Mouse (Mus musculus) kidney, postnatal 25 days (tissue): ENCODE measurements at regions not wholly inside any gene's neighbourhood (a gene's known extent, or its start where the extent isn't known, plus 50 kb on each side); places are given as distances from the start of the nearest gene placed in this dataset.

Source experiments
- DNase-seq, 2 experiments: peaks; one replicate each; pipeline ENCODE4 v3.0.0; 2021; ENCODE audit warnings: mixed read lengths in 2 of 2

DNA sequence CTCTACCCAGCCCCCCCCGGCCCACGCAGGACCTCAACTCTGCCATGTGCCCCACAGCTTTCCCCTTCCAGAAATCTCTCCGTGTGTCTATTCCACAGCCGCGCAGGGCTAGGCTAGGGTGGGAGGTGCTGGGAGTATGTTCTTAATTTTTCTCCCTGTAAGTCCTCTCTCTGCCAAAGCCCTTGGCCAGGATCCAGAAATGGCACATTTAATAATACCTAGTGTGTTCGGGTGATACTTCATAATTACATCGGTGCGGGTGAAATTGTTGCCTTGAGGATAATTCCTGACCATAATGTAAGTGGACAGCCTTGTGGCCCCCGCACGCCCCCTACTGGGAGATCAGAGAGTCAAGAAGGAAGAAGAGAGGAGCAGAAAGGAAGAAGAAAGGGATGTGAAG is 1093.5 kb downstream of the Mrps31 start:
- peak; percentile 63 to 78 for DNase-seq

- DNase-seq: no peak
Observed at GRCm38 (mm10) chr8:23505216-23505615, 1094.1 kb downstream of the Mrps31 start.

GRCm38 (mm10) chr8:23505966-23506365 is 1094.8 kb downstream of the Mrps31 start:
- no peak for DNase-seq

GRCm38 (mm10) chr8:23507661-23508060 is 1096.5 kb downstream of the Mrps31 start:
- DNase-seq: no peak

GRCm38 (mm10) chr8:23510076-23510475 is 1098.9 kb downstream of the Mrps31 start:
- no peak for DNase-seq

DNA sequence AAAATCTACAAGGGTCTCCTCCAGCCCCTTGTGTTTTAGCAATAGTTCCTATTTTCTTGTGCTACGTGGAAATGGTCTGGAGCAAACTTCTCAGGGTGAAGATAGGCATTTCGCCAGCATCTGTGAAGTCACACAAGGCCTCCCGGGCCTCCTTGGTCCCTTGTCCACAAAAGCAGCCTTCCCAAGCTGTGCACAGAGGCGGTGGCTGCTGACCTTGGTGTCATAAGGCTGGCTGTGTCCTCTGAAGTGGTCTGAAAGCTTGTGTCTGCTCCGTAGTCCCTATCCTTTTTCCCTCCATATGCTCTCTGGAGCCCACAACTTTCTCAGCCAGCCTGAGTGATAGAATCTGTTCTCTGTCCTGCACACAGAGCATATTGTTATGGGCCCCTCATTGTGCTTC is 1099.4 kb downstream of the Mrps31 start:
- DNase-seq: no peak

GRCm38 (mm10) chr8:23511264-23511663 is 1100.1 kb downstream of the Mrps31 start:
- DNase-seq: no peak

DNA sequence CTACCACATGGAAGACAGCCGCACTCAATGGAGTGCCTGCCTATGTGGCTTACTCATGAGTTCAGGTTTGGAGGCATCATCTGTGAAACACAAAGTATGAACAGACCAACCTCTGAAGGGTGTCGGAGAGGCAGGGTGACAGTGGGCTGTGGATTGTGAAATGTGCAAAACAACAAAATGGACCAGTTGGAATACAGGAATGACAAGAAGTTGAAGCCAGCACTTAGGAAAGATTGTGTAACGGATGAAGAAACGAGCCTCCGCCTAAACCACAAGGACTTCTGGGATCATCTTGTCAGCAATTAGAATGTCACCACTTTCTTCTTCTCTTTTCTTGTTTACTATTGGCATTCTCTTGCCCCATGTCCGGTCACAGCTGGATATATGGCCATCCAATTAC is 1100.6 kb downstream of the Mrps31 start:
- DNase-seq: no peak

GRCm38 (mm10) chr8:23516469-23516868 is 1105.3 kb downstream of the Mrps31 start:
- DNase-seq: no peak

DNA sequence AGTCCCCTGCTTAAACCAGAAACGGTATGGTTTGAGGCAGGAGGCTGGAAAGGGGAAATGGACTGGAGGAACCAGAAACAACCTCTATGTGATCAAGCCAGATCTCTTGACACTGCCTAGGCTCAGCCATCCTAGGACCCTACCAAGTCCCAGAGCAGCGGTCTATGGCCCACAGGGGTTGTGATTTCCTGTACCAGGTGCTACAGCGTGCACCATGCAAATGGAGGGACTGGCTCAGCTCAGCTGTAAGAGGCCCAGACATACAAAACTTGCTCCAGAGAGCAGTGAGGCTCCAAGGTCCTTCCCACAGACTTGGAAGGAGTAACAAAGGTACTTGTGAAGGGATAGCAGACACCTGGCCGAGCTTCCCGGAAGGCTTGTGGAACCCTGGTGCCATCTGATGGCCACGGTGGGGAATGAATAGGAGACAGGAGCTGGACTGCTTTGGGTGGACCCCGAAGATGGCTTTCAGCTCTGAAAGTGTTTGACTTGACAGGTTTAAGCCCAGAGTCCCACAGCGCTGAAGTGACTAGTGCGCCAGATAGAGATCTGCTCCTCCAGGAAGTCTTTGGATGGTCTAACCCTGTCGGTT is 1120.5 kb downstream of the Mrps31 start:
- DNase-seq: peak; percentile 46 to 51

GRCm38 (mm10) chr8:23537681-23538359 is 1126.7 kb downstream of the Mrps31 start:
- DNase-seq: no peak

- DNase-seq: no peak
Observed at GRCm38 (mm10) chr8:23553565-23554473, 1142.7 kb downstream of the Mrps31 start.

GRCm38 (mm10) chr8:23560836-23561235 is 1149.7 kb downstream of the Mrps31 start:
- DNase-seq: no peak

- no peak for DNase-seq
Observed at GRCm38 (mm10) chr8:23561683-23562385, 1150.7 kb downstream of the Mrps31 start.

- no peak for DNase-seq
Observed at GRCm38 (mm10) chr8:23562504-23562903, 1151.3 kb downstream of the Mrps31 start.

DNA sequence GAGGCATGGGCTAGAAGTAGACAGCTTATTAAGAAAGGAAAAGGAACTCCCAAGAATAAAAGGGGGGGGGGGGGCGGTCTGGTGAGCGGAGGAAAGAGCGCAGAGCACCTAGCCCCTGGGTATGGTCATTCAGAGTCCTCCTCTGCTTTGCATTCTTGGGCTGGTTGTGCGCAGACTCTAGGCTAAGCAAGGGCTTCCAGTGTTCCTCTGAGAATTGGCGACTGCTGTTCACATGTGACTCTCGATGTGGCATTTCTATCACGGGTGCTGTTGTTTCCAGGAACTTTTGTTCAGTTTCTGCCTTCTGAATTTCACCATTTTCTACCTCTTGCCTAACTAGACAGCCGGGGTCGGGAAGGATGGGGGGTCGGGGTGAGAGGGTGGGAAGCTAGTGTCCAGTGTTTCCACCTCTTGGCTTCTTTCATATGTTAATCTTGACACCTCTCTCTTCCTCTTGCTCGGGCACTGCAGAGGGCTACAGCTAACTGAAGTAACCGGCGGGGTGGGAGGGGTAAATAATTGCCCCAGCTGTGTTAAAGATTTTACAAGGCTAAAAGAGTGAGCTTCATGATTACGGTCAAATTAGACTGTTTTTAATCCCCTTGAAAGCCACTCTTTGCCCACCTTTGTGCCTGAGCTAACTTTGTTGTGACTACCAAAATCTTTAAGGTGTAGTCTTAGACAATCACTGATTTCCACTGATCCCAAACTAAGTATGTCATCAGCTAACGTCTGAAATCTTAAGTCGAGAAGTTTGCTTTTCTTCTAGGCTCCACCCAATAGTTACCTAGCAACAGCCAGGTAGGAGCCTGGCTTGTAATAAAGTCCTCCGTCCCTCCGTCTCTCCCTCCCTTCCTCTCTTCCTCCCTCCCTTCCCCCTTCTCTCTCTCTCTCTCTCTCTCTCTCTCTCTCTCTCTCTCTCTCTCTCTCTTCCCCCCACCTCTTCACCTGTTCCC is 1152.2 kb downstream of the Mrps31 start:
- no peak for DNase-seq

DNA sequence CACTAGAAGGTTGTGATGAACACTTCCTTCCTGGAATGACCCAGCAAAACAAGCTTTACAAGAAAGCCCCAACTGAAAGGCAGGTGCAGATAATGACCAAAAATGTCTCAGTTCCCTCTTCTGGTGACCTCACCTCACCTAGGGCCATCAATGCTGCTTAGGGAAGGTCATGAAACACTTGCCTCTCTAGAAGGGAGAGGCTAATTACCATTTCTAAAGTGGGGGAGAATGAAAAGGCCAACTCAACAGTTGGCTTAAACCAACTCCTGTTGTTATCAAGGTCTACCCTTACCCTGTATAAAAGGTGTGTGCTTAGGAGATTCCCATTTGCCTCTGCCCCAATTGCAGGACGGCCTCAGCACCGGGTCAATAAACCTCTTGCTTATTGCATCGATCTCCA is 1156.7 kb downstream of the Mrps31 start:
- DNase-seq: no peak

- DNase-seq: no peak
Observed at GRCm38 (mm10) chr8:23571338-23571737, 1154.3 kb downstream of the Adam3 start.

DNA sequence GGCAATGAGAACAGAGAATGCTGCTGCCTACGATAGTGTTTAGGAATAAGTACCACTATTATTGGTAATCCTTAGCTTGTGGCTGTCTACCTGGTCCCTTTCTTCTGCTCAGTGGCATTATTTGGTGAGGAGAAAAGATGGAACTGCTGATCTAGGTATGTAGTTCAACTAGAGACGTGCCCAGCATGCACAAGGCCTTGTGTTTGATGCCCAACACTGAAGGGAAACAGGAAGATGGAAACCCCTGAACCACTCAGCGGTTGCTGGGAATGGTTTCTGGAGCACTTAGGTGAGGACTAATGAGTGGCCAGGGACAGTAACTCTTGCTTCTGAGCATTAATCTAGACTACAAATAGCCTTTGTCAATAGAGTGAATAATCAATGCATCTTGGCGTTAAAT is 1145.5 kb downstream of the Adam3 start:
- no peak for DNase-seq

DNA sequence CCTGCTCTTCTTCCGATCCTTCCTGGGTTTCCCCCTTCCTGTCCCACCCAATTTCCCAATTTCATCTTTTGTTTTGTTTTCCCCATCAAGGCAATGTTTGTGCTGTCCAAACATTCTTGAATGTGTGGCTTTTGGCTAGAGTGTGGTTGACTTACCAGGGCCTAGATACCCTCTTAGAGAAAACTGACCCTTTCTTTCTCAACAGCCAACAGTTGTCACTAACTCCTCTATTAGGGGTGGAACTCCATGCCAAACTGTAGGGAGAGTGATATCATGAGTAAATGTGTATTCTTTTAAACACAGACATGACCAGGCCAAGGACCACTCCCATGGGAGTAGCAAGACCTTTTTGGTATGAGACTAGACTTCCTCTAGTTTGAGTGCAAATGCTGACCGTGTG is 1145.0 kb downstream of the Adam3 start:
- DNase-seq: no peak
